Mouse (Mus musculus): ENCODE data around the gene Slc30a9. TPM values are rescaled to one million over a fixed set of nuclear protein-coding genes. Genes with fewer than 3 reads are reported as not detected.

The Slc30a9 gene
- polyA plus RNA-seq, 1 experiment from 2014 or later: 149 TPM

DNA sequence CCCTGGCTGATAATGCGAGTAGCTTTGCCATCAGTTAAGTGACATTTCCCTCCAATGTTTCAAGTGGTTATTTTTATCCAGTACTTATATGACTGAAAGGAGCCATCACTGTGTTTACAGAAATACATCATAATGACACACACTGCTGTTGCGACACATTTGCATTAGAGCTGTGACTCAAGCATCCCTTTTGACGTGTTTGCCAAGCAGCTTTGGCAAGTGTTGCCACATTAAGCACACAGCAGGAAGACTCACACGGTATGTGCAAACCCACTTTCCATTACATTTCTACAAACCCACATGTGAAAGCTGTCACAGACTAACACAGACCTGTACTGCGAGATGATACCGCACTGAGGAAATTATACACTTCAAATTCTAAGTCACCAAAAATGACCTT is 87.2 kb downstream of the Slc30a9 start:
- ATAC-seq (replicated peaks; ENCODE audit: insufficient number of reproducible peaks, low FRiP score, low TSS enrichment, low read depth) (no peak), DNase-seq (ENCODE audit: low spot score) (no peak)
- H3K4me2 ChIP-seq (ENCODE audit: low read depth, low read length): no peak overlapping the region
- H3K27ac ChIP-seq (replicated peaks; ENCODE audit: low read depth, low read length): no peak overlapping the region
- H3K4me1 ChIP-seq (ENCODE audit: control insufficient read depth, insufficient read depth, low read length): no peaks in the 10 kb centered on the region
- no peaks in the 10 kb centered on the region for H3K27me3 ChIP-seq (ENCODE audit: control insufficient read depth, insufficient read depth, low read length)
- H3K9me3 ChIP-seq (replicated peaks; ENCODE audit: control insufficient read depth, low read length): no peaks in the 10 kb centered on the region
- no peak overlapping the region for H3K4me3 ChIP-seq (ENCODE audit: low read depth, low read length)
- H3K9ac ChIP-seq (replicated peaks; ENCODE audit: low read length): no peak overlapping the region
- no peaks in the 10 kb centered on the region for H3K36me3 ChIP-seq (replicated peaks; ENCODE audit: control insufficient read depth, insufficient read depth, low read depth, low read length)
- 96% methylated on average over 6 of the region's 6 CpGs for WGBS

DNA sequence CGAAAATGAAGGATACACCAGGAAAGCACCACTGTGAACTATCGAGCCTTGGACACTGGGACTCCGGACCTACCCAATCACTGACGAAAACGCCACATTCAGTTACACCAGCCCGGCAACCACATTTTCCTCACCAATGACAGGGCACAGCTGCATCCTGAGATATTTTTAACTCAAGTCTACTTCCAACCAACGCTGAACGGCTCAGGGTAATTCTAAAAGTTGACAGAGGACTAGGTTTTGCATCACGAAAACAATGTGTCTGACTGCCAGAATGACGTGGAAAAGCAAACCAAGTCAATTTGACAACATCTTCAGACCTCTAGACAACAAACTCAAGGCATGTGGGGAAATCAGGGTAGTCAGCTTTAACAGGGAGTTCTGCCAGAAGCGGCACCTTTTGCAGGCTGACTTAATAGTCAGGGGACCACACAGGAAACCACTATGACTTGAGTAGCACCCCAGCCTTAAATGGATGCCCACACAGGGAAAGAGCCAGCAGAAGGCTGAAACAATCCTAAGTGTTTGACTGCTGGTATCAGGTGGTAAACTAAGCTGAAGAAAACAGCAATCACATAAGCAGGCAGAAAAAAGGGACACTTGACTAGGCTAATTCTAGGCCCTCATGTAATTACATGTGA is 88.6 kb downstream of the Slc30a9 start:
- no peak for ATAC-seq (replicated peaks; ENCODE audit: insufficient number of reproducible peaks, low FRiP score, low TSS enrichment, low read depth)
- Histone ChIP-seq H3K9ac (replicated peaks; ENCODE audit: low read length) (no peak overlapping the region), H3K27me3 (ENCODE audit: control insufficient read depth, insufficient read depth, low read length) (no peaks in the 10 kb centered on the region), H3K4me2 (ENCODE audit: low read depth, low read length) (no peak overlapping the region), H3K27ac (replicated peaks; ENCODE audit: low read depth, low read length) (no peak overlapping the region), H3K4me3 (ENCODE audit: low read depth, low read length) (no peak overlapping the region), H3K36me3 (replicated peaks; ENCODE audit: control insufficient read depth, insufficient read depth, low read depth, low read length) (no peaks in the 10 kb centered on the region), H3K4me1 (ENCODE audit: control insufficient read depth, insufficient read depth, low read length) (no peaks in the 10 kb centered on the region), H3K9me3 (replicated peaks; ENCODE audit: control insufficient read depth, low read length) (no peaks in the 10 kb centered on the region)
- WGBS: 87% methylated on average over 11 of the region's 11 CpGs
- no peak for DNase-seq (ENCODE audit: low spot score)

DNA sequence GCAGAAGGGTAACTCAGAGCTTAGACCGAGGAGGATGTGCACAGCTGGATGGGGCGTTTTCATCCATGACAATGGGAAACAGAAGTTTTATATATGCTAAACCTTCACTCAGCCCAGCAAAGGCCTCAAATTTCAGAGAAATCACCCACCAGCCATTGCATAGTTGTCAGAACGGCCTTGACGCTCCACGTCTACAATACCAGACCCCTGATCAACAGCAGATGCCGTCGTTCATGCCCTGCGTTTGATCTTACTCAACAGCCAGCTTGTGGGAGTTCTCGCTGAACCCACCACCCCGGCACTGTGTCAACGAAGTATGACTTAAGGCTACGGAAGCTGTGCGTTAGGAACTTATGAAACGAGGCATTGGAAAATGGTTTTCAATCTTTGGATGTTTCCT is 90.4 kb downstream of the Slc30a9 start:
- WGBS: 59% methylated on average over 14 of the region's 14 CpGs
- H3K4me2 ChIP-seq (ENCODE audit: low read depth, low read length): no peak overlapping the region
- peak; percentile 78 for DNase-seq (ENCODE audit: low spot score)

DNA sequence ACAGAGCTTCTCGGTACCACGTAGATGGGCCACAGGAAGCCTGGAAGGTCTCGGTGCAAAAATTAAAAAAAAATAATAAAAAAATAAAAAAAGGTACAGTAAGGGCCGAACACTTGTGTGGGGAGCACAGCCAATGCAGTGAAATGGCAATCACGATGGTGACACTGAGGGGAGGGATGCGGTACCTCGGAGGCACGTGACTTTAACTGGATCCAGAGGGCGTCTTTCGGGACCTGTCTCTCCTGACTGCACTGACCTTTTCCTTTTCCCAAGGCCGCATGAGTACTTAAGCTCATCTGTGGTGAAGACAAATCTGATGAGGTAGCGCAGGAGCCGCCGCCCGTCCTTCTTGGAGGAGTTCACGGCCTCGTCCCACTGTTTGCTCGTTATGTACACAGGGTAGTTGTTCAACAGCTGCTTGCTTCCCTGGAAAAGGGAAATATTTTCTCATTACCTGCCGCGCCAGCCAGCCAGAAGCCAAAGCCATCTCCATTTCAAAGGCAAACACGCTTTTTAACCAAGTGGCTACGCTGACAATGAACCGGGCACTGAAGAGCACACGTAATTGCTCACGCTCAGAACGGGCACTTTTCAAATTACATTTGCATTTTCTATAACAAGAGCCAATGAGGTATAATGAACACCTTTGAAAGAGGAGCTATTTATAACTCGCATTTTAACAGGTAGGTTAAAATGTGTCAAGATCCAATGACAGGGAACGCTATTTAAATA is 93.3 kb downstream of the Slc30a9 start:
- Histone ChIP-seq H3K4me1 (ENCODE audit: control insufficient read depth, insufficient read depth, low read length) (no peaks in the 10 kb centered on the region), H3K27ac (replicated peaks; ENCODE audit: low read depth, low read length) (no peak overlapping the region), H3K9me3 (replicated peaks; ENCODE audit: control insufficient read depth, low read length) (no peaks in the 10 kb centered on the region), H3K27me3 (ENCODE audit: control insufficient read depth, insufficient read depth, low read length) (no peaks in the 10 kb centered on the region), H3K36me3 (replicated peaks; ENCODE audit: control insufficient read depth, insufficient read depth, low read depth, low read length) (no peaks in the 10 kb centered on the region), H3K4me2 (ENCODE audit: low read depth, low read length) (no peak overlapping the region), H3K9ac (replicated peaks; ENCODE audit: low read length) (no peak overlapping the region), H3K4me3 (ENCODE audit: low read depth, low read length) (no peak overlapping the region)
- ATAC-seq (replicated peaks; ENCODE audit: insufficient number of reproducible peaks, low FRiP score, low TSS enrichment, low read depth) (no peak), DNase-seq (ENCODE audit: low spot score) (no peak)
- WGBS: 87% methylated on average over 28 of the region's 28 CpGs

More for the DNA sequence above, 90.4 kb downstream of the Slc30a9 start:
- Histone ChIP-seq H3K4me3 (ENCODE audit: low read depth, low read length) (no peak overlapping the region), H3K9ac (replicated peaks; ENCODE audit: low read length) (no peak overlapping the region), H3K4me1 (ENCODE audit: control insufficient read depth, insufficient read depth, low read length) (no peaks in the 10 kb centered on the region), H3K27ac (replicated peaks; ENCODE audit: low read depth, low read length) (no peak overlapping the region), H3K9me3 (replicated peaks; ENCODE audit: control insufficient read depth, low read length) (no peaks in the 10 kb centered on the region), H3K36me3 (replicated peaks; ENCODE audit: control insufficient read depth, insufficient read depth, low read depth, low read length) (no peaks in the 10 kb centered on the region), H3K27me3 (ENCODE audit: control insufficient read depth, insufficient read depth, low read length) (no peaks in the 10 kb centered on the region)
- ATAC-seq (replicated peaks; ENCODE audit: insufficient number of reproducible peaks, low FRiP score, low TSS enrichment, low read depth): peak; percentile 65; the same call in 1 of the 2 replicates

DNA sequence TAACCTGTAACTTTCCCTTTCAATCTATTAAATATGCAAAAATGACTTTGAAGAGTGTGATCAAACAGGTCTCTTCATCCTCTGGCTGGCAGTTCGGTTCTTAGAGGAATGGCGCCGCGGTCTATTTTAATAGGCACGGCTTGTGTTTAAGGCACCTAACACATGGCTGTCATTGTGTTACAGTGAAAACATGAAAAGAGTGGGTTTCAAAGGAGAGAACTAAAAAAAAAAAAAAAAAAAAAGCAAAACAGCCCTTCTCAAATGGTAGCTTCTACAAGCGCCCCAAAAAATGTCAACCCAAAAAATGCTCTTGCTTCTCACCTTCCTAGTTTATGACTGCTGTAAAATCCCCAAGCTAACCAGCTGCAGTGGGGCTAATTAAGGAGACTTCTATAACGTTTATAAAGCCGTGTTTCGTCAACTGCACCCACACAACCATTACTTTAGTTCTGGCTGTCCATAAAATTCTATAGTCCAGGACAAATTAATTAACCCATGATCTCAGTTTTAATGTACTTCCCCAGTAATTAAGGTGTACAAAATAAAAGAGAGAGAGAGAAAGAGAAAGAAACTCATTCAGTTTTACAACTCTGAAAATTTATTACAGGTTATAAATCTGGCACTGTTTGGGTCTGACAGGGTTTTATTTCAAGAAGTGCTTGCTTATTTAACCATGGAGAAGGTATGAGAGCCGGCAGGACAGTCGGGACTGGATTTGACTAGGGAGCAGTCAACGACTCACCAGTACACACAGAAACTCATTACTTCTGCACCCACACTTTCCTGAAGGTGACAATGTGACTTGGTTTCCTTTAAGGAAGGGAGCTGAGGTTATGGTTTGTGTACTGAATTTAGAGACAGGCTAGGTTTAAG is 94.1 kb downstream of the Slc30a9 start:
- H3K36me3 ChIP-seq (replicated peaks; ENCODE audit: control insufficient read depth, insufficient read depth, low read depth, low read length): no peaks in the 10 kb centered on the region
- no peak overlapping the region for H3K4me3 ChIP-seq (ENCODE audit: low read depth, low read length)
- H3K9me3 ChIP-seq (replicated peaks; ENCODE audit: control insufficient read depth, low read length): no peaks in the 10 kb centered on the region
- H3K27ac ChIP-seq (replicated peaks; ENCODE audit: low read depth, low read length): no peak overlapping the region
- DNase-seq (ENCODE audit: low spot score): no peak
- H3K9ac ChIP-seq (replicated peaks; ENCODE audit: low read length): no peak overlapping the region
- no peaks in the 10 kb centered on the region for H3K4me1 ChIP-seq (ENCODE audit: control insufficient read depth, insufficient read depth, low read length)
- ATAC-seq (replicated peaks; ENCODE audit: insufficient number of reproducible peaks, low FRiP score, low TSS enrichment, low read depth): no peak
- WGBS: 87% methylated on average over 12 of the region's 12 CpGs
- no peak overlapping the region for H3K4me2 ChIP-seq (ENCODE audit: low read depth, low read length)
- no peaks in the 10 kb centered on the region for H3K27me3 ChIP-seq (ENCODE audit: control insufficient read depth, insufficient read depth, low read length)

DNA sequence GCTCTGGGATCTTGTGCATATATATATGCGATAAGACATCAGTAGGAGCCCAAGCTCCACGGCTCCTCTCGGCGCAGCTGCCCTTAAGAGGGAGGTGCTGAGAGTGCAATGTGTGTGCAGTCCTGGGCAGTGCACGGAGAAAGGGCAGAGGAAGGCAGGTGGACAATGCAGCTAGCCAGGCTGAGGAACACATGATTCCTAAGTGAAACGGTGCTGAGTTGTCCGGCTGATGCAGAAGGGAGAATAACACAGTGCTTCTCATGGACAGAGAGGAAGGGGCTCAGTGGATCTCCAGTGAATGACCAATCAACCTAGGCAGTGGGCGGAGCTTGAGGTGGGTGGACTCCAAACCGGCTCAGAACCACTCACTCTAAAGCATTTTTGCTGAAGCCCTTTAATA is 94.9 kb downstream of the Slc30a9 start:
- Histone ChIP-seq H3K4me2 (ENCODE audit: low read depth, low read length) (no peak overlapping the region), H3K4me1 (ENCODE audit: control insufficient read depth, insufficient read depth, low read length) (no peaks in the 10 kb centered on the region), H3K4me3 (ENCODE audit: low read depth, low read length) (no peak overlapping the region), H3K27ac (replicated peaks; ENCODE audit: low read depth, low read length) (no peak overlapping the region), H3K9me3 (replicated peaks; ENCODE audit: control insufficient read depth, low read length) (no peaks in the 10 kb centered on the region), H3K36me3 (replicated peaks; ENCODE audit: control insufficient read depth, insufficient read depth, low read depth, low read length) (no peaks in the 10 kb centered on the region), H3K9ac (replicated peaks; ENCODE audit: low read length) (no peak overlapping the region), H3K27me3 (ENCODE audit: control insufficient read depth, insufficient read depth, low read length) (no peaks in the 10 kb centered on the region)
- ATAC-seq (replicated peaks; ENCODE audit: insufficient number of reproducible peaks, low FRiP score, low TSS enrichment, low read depth) (no peak), DNase-seq (ENCODE audit: low spot score) (no peak)
- WGBS: 79% methylated on average over 9 of the region's 9 CpGs

DNA sequence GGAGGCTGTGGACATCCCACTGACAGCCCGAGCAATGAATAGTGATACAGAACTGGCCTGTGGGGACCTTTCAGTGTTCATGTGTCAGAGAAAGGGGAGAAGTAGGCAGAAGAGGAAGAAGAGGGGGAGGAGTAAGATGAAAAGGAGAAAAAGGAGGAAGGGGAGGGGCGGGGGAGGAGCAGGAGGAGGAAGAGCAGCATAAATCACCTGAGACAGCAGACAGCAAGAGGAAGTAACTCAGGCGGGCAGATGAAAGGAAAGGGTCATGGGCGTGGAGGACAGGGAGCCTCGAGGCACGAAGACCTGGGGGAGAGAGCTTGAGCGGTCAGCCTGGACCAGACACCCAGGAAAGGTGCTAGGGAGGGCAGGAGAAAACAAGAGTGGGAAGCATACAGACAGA is 97.6 kb downstream of the Slc30a9 start:
- no peaks in the 10 kb centered on the region for H3K36me3 ChIP-seq (replicated peaks; ENCODE audit: control insufficient read depth, insufficient read depth, low read depth, low read length)
- H3K9ac ChIP-seq (replicated peaks; ENCODE audit: low read length): no peak overlapping the region
- ATAC-seq (replicated peaks; ENCODE audit: insufficient number of reproducible peaks, low FRiP score, low TSS enrichment, low read depth): no peak
- no peaks in the 10 kb centered on the region for H3K27me3 ChIP-seq (ENCODE audit: control insufficient read depth, insufficient read depth, low read length)
- no peaks in the 10 kb centered on the region for H3K4me1 ChIP-seq (ENCODE audit: control insufficient read depth, insufficient read depth, low read length)
- no peaks in the 10 kb centered on the region for H3K9me3 ChIP-seq (replicated peaks; ENCODE audit: control insufficient read depth, low read length)
- no peak overlapping the region for H3K27ac ChIP-seq (replicated peaks; ENCODE audit: low read depth, low read length)
- no peak overlapping the region for H3K4me2 ChIP-seq (ENCODE audit: low read depth, low read length)
- 84% methylated on average over 7 of the region's 7 CpGs for WGBS
- DNase-seq (ENCODE audit: low spot score): no peak
- H3K4me3 ChIP-seq (ENCODE audit: low read depth, low read length): no peak overlapping the region

DNA sequence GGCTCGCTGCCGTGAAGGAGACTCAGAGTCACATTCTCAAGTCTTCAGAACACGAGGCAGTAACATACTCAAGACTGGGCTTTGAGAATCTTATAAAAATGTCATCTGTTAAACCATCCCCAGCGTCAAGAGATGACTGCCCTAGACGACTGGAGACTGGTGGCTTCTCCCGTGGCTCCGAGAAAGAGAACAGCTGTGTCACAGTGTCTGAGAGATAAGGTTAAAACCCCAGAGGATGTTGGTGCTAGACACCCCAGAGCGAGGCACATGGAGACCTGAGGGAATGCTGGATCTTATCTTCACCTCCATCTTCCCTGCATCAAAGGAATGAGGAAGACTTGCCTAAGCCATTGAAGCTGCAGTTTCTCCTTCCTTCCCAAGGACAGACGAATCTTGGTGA is 98.2 kb downstream of the Slc30a9 start:
- Histone ChIP-seq H3K9me3 (replicated peaks; ENCODE audit: control insufficient read depth, low read length) (no peaks in the 10 kb centered on the region), H3K4me1 (ENCODE audit: control insufficient read depth, insufficient read depth, low read length) (no peaks in the 10 kb centered on the region), H3K27ac (replicated peaks; ENCODE audit: low read depth, low read length) (no peak overlapping the region), H3K4me3 (ENCODE audit: low read depth, low read length) (no peak overlapping the region), H3K9ac (replicated peaks; ENCODE audit: low read length) (no peak overlapping the region), H3K4me2 (ENCODE audit: low read depth, low read length) (no peak overlapping the region), H3K36me3 (replicated peaks; ENCODE audit: control insufficient read depth, insufficient read depth, low read depth, low read length) (no peaks in the 10 kb centered on the region), H3K27me3 (ENCODE audit: control insufficient read depth, insufficient read depth, low read length) (no peaks in the 10 kb centered on the region)
- DNase-seq (ENCODE audit: low spot score): no peak
- 83% methylated on average over 9 of the region's 9 CpGs for WGBS
- ATAC-seq (replicated peaks; ENCODE audit: insufficient number of reproducible peaks, low FRiP score, low TSS enrichment, low read depth): no peak

Data from embryonic facial prominence, embryonic 11.5 days (tissue).